Mouse (Mus musculus) layer of hippocampus, adult 18-20 months (tissue): ENCODE results near the gene Ttll6. TPM values are rescaled to one million over a fixed set of nuclear protein-coding genes. Genes with fewer than 3 reads are reported as not detected.

ENCODE experiments used
- DNase-seq, 2 experiments: peaks; one replicate each; pipeline ENCODE4 v3.0.0; 2022; ENCODE audit warnings: low spot score in 2 of 2
- total RNA-seq, 2 experiments: library from RNA; stranded (reverse); gene quantifications; 2 replicates each; pipeline ENCODE4 v1.2.3; 2021

The Ttll6 gene
- total RNA-seq, 2 experiments from 2014 or later: 0.30 to 0.40 TPM

DNA sequence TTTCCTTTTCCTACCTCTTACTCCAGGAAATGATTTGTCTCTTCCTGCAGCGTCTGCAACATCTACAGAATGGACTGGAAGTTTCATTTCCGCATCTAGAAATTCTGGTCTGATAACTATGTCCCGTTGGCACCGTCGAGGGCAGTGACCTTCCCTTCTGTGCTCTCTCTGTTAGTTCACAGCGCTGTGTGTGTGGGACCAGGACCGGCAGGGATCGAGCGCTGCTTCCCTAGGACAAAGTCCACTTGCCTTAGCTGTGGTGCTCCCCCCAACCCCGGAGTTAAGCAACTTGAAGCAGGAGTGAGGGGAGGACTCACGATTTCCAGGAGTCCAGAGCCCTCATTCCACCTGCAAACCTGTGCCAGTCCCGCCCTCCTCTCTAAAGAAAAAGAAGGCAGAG is 31.2 kb downstream of the Ttll6 start:
- no peak for DNase-seq

DNA sequence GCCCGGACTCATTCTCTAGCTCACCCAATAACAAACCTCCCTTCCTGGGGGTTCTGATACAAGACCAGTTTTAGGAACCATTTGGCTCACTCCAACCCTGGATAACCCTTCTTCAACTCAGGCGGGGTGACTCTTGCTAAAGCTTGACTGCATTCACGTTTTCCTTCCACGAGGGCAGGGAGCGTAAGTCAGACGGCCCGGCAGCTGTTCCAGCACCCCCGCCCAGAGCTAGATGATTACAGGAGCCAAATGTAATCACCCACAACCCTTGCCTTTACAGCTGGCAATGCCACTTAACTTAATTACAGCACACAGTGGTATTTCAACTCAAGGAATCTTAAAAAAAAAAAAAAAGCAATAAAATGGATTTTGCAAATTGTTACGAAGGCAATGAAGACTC is 34.5 kb downstream of the Ttll6 start:
- no peak for DNase-seq

DNA sequence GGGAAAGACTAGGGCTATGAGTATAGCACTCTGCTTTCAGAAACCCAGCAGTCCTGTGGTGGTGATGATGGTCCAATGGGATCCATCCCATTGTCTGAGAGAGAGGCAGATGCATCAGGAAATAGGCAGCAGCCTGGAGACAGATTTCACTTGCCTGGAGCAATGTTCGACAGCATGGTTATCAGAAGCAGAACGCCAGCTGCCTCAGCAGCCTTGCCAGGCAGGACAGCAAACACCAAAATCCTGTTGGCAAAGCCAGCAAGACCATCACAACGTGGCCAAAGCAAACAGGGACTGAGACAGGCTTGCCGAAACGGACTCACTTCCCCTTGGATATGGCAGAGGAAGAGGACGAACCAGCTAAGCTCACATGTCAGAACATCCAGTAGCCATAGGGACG is 35.4 kb downstream of the Ttll6 start:
- no peak for DNase-seq

DNA sequence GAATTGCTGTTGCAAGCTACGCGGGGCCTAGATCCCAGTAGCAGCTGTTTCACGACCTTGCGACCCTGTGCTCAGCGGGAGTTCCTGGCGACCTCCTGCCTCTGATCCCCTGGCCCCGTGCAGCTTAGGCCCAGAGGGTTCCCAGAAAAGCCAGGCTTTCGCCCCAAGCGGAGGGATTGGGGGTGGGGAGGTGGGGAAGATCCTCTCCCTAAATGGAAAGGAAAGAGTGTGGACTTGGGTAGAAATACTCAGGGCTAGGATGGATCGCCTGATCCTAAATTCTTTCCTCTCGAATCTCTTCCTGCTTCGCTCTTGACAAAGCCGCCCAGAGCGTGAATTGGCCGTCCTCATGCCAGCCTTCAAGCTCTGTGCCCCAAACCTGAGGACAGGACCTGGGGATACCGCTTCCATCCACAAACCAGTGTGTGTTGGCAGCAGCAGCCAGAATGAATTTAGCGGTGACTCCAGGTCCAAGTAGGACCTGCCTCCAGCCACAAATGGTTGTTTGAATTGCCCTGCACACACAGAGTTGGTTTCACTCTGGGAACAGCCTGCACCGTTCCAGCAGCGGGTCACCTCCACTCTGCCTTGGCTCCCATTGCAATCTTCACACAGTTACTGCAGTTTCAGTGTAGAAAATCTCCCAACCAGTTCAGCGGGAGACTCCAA is 37.3 kb downstream of the Ttll6 start:
- DNase-seq: no peak

DNA sequence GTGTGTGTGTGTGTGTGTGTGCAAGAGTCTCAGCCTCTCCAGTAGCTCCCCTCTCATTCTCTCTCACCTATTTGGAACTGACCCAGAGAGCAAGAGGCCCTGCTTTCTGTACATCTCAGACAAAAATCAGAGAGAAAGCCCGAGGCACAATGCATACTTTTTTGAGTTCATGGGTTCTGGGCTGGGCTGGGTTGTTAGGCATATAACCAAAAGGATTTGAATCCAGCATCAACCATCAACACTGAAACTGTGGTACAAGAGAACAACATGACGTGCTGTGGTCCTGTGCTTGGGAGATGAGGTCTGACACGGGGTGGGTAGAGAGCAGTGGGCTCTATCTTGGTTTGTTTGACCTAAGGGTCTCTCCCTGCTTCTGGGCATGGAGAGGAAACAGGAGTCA is 38.0 kb downstream of the Ttll6 start:
- no peak for DNase-seq

DNA sequence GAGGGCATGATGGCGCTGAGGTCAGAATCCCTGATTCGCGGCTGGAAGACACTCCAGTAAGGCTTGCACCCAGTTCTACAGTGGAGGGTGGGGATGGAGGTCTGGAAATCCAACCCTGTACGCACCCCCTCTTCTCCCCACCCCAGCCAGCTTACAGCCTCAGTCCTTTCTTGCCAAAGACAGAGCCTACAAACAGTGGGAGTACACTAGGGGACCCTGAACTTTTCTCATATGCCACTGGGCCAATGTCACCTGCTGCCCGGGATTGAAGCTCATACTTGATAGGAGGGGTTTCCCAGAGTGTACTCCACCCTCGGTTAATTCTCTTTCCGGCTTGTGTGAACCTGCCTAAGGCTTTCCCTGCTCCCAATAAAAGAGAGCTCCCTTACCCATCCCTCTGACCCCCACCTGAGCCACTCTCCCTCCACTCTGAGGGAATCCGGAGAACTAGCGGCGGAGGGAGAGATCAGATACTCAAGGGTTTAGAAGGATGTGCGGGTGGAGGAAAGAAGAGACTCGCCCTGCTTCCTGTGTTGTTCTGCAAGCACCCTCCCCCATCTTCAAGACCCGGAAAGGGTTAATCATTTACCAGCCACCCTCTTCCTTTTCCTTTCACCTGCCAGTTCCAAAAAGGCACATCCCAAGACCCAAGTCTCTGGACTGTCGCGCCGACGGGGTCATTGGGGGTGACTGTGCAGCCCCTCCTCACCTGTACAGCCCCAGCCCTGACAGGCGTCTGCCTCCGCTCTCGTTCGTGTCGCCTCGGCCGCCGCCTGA is 39.1 kb downstream of the Ttll6 start:
- DNase-seq: no peak

DNA sequence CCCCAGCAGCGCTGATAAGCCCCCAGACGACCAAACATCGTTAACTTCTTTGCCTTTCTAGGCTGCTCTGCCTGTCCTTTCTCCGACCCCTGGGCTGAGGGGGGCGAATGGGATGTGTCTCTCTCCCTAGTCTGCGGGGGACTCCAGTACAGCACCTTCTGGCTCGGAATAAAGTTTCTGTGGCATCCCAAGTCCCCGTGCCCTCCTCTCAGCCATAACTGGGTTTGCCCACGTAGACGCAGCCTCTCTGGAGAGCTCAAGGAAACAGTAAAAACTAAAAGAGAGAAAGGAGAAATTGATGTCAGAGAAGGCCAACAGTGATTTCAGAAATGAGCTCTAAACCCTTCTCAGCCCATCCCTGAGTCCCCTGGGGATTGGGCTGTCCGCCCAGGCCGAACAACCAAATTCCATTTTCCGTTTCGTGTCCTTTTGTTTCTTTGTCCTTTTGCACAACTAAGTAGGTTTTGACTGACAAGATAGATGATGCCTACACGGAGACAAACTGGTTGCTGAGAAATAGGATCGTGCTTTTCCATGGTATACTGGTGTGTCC is 39.8 kb downstream of the Ttll6 start:
- DNase-seq: no peak

DNA sequence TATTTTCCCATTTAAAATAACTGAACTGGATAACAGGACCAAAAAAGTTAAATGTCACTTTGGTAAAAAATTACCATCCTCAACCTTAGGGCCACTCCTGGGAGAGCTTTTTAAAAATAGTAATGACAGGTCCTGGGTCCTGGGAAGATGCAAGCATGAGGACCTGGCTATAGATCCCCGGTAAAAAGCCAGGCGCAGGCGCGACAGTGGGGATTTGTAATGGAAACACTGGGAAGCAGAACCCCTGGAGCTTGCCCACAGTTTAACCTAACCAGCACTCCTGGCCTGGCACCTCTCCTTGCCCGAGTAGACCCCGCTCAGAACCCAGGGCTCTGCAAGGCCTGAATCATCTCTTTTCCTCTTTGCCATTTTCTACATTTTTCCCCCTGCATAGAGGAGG is 41.3 kb downstream of the Ttll6 start:
- no peak for DNase-seq

DNA sequence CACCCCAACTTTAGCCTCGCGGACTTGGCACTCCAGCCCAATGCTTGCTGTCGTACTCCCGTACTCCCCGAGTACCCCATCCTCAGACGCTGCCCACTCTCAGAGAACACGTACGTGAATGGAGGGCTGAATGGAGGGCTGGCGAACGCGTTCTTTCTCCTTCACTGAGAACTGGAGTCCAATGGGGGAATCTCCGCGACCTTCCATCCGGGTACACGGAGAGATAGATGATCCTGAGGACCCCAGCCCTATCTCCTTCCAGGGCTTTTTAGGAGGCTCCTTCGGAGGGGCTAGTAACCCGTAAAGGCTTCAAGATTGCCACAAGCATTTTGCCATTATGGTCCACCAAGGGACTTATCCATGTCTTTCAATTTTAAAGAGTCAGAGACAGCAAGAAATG is 41.9 kb downstream of the Ttll6 start:
- DNase-seq: no peak

DNA sequence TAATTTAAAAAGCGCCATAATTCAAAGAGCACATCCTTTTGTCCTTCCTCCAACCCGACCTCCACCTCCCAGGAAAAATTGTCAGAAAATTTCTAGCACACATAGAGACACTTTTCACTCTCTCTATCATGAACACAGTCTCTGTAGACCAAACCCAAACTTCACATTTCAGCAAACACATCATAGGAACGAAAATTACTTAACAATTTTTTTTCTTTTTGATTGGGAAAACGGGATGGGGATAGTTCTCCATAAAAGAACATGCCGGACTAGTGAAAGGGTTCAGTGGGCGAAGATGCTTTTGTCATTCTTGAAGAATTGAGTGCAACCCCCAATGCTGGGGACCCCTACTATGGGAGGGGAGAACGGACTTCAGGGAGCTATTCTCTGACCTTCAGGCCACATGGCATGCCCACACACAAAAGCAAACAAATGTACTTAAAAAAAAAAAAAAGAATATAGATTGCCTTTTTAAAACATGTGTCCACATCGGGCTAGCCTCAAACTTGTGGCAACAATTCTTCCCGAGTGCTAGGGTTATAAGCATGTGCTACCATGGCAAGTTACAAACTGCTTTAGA is 42.5 kb downstream of the Ttll6 start:
- no peak for DNase-seq

DNA sequence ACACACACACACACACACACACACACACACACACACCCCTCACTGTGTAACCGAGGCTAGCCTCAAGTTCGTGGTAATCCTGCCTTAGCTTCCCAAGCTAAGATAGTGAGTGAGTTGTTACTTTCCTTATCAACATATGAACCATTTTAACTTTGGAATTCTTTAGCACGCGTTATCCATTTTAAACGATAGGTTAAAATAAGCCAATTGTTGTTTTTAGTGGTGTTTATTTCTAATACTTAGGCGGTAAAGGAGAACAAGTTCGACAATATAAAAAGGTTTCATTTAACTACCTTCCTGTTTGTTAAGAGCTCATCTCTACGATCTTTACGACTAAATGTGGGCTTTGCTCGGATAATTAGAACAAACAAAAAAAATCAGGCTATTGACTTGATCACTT is 43.3 kb downstream of the Ttll6 start:
- DNase-seq: no peak

DNA sequence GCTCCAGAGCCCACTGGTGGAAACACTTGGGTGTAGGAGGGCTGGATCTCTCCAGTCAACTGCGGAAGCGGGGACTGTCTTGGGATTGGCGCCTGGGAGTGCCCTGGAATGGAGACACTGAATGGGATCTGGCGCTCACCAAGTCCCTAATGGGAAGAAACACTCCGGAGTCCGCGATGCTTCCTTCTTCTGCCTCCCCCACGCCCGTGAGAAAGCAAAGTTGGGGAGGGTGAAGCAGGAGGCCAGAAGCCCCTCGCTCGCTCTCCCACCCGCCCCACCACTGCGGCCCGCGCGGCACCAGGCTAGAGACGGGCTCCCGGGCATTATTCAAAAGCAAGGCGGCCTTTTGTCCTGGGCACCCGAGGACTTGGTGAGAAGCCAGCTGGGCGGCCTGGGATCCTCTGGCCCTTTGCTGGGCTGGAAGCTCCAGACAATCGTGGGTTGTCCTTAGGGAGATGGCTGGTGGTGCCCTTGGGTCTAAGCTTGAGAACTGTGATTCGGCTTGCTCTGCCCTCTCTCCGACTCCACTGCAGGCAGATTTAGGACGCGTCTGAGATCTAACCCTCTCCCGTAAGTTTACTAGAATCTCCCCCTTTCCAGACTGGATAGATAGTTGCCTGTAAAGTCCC is 44.1 kb downstream of the Ttll6 start:
- no peak for DNase-seq

DNA sequence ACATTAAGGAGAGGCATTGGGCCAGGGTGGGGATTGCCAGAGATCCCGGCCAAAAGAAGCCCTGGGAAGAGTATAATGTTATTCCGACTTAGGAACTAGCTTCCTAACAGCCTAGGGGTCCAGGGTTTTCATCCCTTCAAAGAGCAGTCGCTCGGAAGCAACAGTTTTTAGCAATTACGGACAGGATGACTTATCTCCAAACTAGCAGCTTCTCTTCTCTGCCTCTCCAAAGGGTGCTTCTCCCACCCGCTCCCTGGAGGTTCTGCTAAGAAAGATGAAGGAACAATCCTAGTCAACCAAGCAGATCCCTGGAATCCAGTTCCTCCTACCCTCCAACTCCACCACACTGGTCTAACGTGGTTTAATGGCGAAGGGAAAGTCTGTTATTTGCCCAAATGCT is 44.8 kb downstream of the Ttll6 start:
- no peak for DNase-seq

DNA sequence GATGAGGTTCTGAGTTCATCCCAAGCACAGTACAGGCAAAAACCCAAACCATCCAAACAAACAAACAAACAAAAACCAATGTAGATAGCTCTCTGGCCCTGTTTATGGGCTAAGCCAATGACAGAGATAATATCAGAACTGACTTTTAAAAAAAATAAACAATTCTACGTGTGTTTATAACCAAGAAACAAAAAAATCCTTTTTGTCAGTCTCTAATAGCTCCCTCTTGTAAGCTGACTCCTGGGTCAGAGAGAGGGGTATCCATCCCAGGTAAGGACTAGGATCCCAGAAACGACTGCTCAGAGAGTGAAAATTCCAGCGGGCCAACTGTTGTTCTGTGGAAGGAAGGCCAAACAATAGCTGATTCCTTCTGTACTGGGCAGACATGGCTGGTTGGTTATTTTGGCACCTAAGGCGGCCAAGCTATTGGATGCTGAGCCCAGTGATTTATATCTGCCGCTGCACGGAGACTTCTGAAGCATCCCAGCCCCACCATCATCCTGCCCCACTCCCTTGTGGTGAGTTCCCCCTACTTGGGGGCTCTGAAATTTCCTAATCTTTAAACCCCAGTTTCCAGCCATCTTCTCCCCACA is 45.4 kb downstream of the Ttll6 start:
- DNase-seq: no peak

DNA sequence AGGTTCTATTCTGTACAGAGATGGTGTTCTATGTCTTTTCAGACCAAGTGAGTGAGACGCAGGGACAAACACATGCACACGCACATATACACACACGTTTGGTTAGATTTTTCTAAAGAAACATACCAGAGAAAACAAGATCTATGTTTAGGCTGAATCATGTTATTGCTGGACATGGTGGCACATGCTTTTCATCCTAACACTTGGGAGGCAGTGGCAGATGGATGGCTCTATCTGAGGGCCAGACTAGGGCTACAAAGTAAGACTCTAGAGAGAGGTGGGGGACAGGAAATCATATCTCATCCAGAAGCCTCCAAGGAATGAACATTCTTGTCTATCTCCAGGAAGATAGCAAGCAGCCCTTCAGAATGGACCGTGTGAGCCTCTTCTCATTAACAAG is 47.5 kb downstream of the Ttll6 start:
- no peak for DNase-seq

DNA sequence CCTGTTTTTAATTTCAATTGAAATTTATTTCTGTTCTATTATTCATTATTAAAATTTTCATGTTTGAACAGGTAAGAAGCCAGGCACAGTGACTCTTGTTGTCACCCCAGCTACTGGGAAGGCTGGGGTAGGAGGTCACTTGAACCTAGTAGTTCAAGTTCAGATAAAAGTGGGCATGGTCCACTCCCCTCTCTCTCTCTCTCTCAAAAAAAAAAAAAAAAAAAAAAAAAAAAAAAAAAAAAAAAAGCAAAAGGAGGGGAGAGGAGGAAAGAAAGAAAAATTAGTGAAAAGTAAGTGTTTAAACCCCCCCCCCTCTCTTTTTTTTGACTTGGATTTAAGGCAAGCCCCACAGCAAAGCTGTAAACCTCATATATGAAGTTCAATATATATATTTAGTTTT is 50.6 kb downstream of the Ttll6 start:
- no peak for DNase-seq

DNA sequence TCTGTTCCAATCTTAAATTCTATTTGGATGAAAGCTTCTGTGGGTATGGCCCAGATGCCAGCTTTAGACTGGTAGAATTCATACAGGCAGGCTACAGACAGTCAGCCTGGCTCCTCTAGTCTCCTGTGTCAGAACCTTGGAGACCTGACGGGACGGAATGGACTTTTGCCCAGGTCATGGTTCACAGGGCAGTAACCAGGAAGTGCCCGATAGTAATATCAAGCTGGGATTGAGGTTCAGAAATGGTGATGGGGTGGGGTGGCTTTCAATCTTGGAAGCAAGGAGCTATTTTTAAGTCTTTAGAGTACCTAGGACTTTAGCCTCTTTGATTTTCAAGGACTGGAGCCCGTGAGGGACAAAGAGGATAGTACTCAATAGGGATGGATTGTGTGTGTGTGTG is 53.7 kb downstream of the Ttll6 start:
- DNase-seq: no peak

DNA sequence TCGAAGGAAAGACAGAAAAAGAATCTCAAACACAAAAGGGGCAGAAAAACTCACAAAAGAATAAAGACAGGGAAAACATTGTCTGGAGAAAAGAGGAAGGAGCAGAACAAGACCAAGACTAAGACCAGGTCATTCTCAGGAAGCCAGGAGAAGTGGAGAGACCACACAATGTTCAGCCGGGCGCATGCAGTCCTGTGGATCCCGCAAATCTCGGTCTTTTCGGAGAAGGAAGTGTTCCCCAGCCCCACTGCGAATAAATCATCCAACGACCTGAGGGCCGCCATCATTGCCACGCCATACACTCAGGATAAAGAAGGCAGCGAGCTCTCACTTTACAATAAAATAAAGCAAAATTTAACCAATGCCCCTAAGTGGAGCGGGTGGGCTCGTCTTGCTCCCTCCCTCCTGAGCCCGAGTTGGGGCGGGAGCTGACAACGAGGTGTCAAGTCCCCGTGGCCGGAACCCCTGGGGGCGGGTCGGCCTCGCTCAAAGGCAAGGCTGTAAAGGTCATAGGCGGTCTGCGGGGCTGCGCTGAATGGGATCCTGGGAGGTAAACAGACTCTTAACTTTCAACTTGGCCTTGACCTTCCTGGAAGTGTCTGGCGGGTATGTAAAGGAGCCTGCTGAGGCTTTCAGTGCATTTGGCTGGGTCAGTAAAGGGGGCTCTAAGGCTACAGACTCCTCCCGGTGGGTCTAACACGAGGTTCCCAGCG is 56.4 kb downstream of the Ttll6 start:
- DNase-seq: no peak

DNA sequence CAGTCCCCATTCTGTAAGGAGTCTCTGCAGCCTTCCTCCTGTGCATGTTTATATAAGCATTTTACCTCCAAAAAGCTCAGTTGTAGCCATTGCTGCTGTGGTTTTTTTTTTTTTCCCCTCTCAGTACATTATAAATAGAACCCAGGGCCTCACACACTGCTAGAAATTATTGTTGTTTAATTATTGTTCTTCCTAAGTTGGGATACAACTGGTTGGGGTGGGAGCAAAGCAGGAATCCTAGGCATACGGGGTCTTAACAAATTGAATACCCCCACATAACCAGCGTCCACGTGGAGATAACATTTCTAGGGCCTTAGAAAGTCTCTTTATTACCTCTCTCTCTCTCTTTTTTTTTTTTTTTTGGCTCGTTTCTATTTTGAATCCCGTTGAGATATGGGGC is 57.5 kb downstream of the Ttll6 start:
- DNase-seq: no peak

DNA sequence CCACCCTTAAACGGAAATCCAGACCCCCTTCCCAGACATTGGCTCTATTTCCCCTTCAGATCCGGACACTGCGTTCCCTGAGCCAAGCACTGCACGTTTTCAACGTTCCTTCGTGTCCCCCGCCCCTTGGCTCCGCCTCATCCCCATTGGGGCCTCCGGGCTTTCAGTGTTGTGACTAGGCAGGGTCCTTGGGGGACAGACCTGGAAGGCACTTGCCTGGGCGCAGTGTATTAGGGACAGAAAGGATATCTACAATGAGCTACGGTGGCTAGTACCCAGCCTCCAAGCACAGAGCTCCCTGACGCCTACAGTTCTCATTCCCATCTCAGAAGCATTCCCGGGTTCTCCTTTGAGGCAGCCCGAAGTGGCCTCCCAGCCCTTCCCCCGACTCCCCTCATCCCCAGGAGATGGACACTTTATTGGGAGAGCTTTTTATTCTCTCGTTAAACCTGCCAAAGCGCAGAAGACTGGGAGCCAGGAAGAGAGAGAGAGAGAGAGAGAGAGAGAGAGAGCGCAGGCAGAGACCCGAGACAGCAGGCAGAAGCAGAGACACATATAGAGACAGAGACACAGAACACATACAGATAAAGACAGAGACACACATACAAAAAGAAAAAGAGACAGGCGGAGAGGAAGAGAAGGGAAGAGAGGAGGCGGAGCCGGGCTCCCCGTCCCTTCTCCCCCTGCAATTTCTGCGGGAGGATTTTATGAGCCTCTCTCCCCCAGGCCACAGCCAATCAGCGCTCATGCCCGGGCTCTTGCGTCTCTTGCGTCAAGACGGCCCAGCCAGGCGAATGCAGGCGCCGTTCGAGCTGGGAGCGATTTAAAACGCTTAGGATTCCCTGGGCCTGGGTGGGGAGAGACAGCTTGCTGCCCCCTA is 60.2 kb downstream of the Ttll6 start, which contains the start of gene Hoxb13:
Gene Hoxb13, plus strand, starts transcription at position 796 of the 880 bp plus-strand sequence.
- DNase-seq: no peak
